Mouse (Mus musculus): Measurements from ENCODE around the gene Gemin4. TPM values are rescaled to one million over a fixed set of nuclear protein-coding genes. Genes with fewer than 3 reads are reported as not detected.

Gemin4 gene
- total RNA-seq, 2 experiments from 2014 or later = 4.9 to 5.6 TPM

DNA sequence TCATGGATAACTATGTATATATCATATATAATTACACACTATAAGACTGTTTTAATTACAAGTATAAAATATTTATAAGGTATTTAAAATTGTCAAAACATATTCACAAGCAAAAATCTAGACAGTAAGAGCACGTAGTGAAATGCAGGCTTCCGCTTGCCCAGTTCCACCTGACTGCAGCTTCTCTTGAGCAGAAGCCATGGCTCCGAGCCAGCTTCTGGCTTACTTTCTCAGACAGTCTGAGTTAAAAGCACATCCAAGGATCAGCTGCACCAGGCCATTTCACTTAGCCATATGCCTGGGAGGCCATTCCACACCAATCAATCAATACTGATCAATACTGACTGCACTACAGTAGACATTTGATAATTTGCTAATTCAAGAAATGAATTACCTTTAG is 48.5 kb downstream of the Gemin4 start:
- no peak for TF ChIP-seq CTCF (conservative IDR thresholded peaks at IDR 0.05)
- no peak for DNase-seq (ENCODE audit: low spot score in 2 of 2)
- no peak overlapping the region for H3K4me3 ChIP-seq
- H3K27ac ChIP-seq = peak overlapping the region; percentile 1; the same call in 1 of the 2 replicates

DNA sequence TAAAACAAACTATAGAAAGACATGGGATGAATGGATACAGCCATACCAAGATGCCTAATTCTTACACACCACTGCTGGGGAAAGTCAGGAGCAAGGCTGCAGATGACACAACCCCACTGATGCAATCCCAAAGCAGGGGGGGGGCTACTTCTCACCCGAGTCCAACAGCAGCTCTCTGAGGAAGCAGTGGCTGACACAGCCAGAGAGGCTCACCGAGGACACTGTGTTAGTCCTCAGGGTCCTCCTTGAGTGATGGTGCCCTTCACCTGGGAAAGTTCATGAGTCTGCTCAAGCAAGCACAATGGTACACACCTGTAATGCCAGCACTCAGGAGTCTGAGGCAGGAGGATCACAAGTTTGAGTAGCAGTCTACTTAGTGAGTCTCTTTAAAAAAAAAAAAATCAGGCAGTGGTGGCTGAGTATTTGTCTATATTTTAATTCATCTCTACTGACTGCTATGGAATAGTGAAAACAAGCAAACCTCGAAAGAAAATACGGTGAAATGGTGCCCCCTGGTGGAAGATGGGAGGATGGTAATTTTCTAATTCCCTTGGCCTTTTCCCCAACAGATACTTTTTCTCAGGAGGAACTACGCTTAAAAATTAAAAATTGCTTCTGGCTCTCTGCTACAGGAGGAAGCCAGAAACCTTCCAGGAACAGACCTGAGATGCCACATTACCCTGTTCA is 50.2 kb downstream of the Gemin4 start:
- Histone ChIP-seq H3K4me3 (no peak overlapping the region), H3K27ac (peak overlapping the region; percentile 53)
- peak; percentile 74 to 85 for DNase-seq (ENCODE audit: low spot score in 2 of 2)
- peak; percentile 88 for TF ChIP-seq CTCF (conservative IDR thresholded peaks at IDR 0.05)

DNA sequence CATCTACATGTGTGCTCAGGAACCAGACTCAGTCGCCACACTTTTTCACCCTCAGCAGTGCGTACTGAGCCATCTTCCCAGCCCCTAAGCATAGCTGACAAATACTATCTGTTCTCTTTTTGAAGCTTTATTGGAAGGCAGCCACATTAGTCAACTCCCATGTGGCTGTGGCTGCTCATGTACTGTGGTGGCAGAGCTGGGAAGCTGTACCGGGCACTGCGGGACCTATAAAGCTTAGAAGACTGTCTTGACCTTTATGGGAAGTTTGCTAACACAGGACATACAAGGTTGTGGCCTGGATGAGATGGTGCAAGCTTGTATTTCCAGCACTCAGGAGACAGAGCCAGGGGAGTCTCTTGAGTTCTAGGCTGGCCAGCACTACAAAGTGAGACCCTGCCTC is 50.8 kb downstream of the Gemin4 start:
- H3K27ac ChIP-seq = peak overlapping the region; percentile 53
- no peak for TF ChIP-seq CTCF (conservative IDR thresholded peaks at IDR 0.05)
- no peak overlapping the region for H3K4me3 ChIP-seq
- DNase-seq (ENCODE audit: low spot score in 2 of 2) = peak; percentile 26 to 35

Other genes with a start within 250 kb of the Gemin4 start
- 1 to 10 TPM; 1.5 to 2.1 TPM for gene 1700016K19Rik, start 217.8 kb downstream of the Gemin4 start, total RNA-seq (2021)
- gene Rflnb, start 189.9 kb downstream of the Gemin4 start, total RNA-seq (2021) = 1 to 10 TPM; 7.0 to 9.5 TPM
- 100 to 1,000 TPM in 1 of 2 experiments, 10 to 100 TPM in 1; 97.1 to 103 TPM for gene Vps53, start 38.0 kb downstream of the Gemin4 start, total RNA-seq (2021)
- gene Fam57a, start 38.0 kb downstream of the Gemin4 start, total RNA-seq (2021) = 10 to 100 TPM; 17.7 to 20.9 TPM
- gene Dbil5, start 56 bp downstream of the Gemin4 start, total RNA-seq (2021) = 1 to 10 TPM in 1 of 2 experiments, under 1 TPM in 1; 0.91 to 1.6 TPM
- gene Mrm3, start 26.1 kb upstream of the Gemin4 start, total RNA-seq (2021) = 10 to 100 TPM; 15.7 to 18.3 TPM
- gene Glod4, start 26.1 kb upstream of the Gemin4 start, total RNA-seq (2021) = 10 to 100 TPM; 49.9 to 56.2 TPM
- gene Nxn, start 181.5 kb upstream of the Gemin4 start, total RNA-seq (2021) = 10 to 100 TPM; 11.6 to 12.2 TPM
- gene Timm22, start 189.3 kb upstream of the Gemin4 start, total RNA-seq (2021) = 10 to 100 TPM; 28.6 to 29.4 TPM

Measured in layer of hippocampus, adult 2 months (tissue).